Mouse (Mus musculus) embryonic facial prominence, embryonic 15.5 days (tissue): ENCODE results near the gene Twist1. TPM values are rescaled to one million over a fixed set of nuclear protein-coding genes. Genes with fewer than 3 reads are reported as not detected.

Experiments used
- ATAC-seq: fragments of 200-750 bp; cut with Nextera tagmentation; 2 replicates; pipeline ENCODE4 v1.8.0; 2017; ENCODE audit warnings: low read depth, moderate TSS enrichment; ENCODE audit not compliant: insufficient number of reproducible peaks, low FRiP score, low TSS enrichment
- H3K27ac ChIP-seq: fragments of 300-500 bp; sonication (generic); replicated peaks from 2 replicates; pipeline ENCODE4 v1.5.1; 2015; ENCODE audit warnings: mild to moderate bottlenecking, inconsistent platforms
- H3K27me3 ChIP-seq: fragments of 300-500 bp; sonication (generic); 2 replicates; pipeline ENCODE4 v1.6.1; 2015; ENCODE audit warnings: inconsistent platforms
- H3K36me3 ChIP-seq: fragments of 300-500 bp; sonication (generic); 2 replicates; pipeline ENCODE4 v1.6.1; 2015; ENCODE audit warnings: mild to moderate bottlenecking, inconsistent platforms
- H3K4me1 ChIP-seq: fragments of 300-500 bp; sonication (generic); 2 replicates; pipeline ENCODE4 v1.6.1; 2015; ENCODE audit warnings: inconsistent platforms
- H3K4me2 ChIP-seq: fragments of 300-500 bp; sonication (generic); replicated peaks from 2 replicates; pipeline ENCODE4 v1.6.1; 2015; ENCODE audit warnings: mild to moderate bottlenecking, inconsistent platforms
- H3K4me3 ChIP-seq: fragments of 300-500 bp; sonication (generic); replicated peaks from 2 replicates; pipeline ENCODE4 v1.5.1; 2015; ENCODE audit warnings: mild to moderate bottlenecking, inconsistent platforms
- H3K9ac ChIP-seq: fragments of 300-500 bp; sonication (generic); 2 replicates; pipeline ENCODE4 v1.6.1; 2015; ENCODE audit warnings: inconsistent platforms
- H3K9me3 ChIP-seq: fragments of 300-500 bp; sonication (generic); replicated peaks from 2 replicates; pipeline ENCODE4 v1.6.1; 2016; ENCODE audit warnings: inconsistent platforms
- WGBS: fragments of 180-500 bp; shearing (Covaris S2); methylation state at CpG from one replicate; pipeline ENCODE4 v1.1.7; 2015; 5-methylcytosine and 5-hydroxymethylcytosine counted together
- polyA plus RNA-seq: library from polyadenylated mRNA; unstranded; fragments of >200 nt; fragmentation: Nextera tagmentation; extraction: Ambion mirVana; gene quantifications from 2 replicates; pipeline ENCODE4 v1.2.1, GENCODE M21; 2015

Gene Twist1
- 39.9 and 40.8 TPM in 2 replicates for polyA plus RNA-seq

GRCm38 (mm10) chr12:33957400-33958240 lies at the start of gene Twist1:
Gene Twist1, plus strand, starts transcription at chr12:33957671.
- Histone ChIP-seq H3K27me3 (peaks cover 32% of the 10 kb centered on the region), H3K9ac (peak within 1 kb of the TSS; percentile 93), H3K36me3 (no peaks in the 10 kb centered on the region), H3K4me3 (peak within 1 kb of the TSS; percentile 74), H3K9me3 (no peaks in the 10 kb centered on the region), H3K4me1 (peaks cover 10% of the 10 kb centered on the region; the same call in 1 of the 2 replicates), H3K4me2 (peak within 1 kb of the TSS; percentile 51), H3K27ac (peak within 1 kb of the TSS; percentile 96)
- peak; percentile 94 for ATAC-seq
- WGBS: under 1% methylated on average over 85 of the region's 105 CpGs

- peaks cover 30% of the 10 kb centered on the region for H3K27me3 ChIP-seq
- H3K4me1 ChIP-seq: peaks cover 7% of the 10 kb centered on the region
- no peaks in the 10 kb centered on the region for H3K36me3 ChIP-seq
- WGBS: 5% methylated on average over 3 of the region's 3 CpGs
- H3K4me2 ChIP-seq: no peak overlapping the region
- no peak for ATAC-seq
- H3K27ac ChIP-seq: no peak overlapping the region
- H3K4me3 ChIP-seq: no peak overlapping the region
- H3K9me3 ChIP-seq: no peaks in the 10 kb centered on the region
- H3K9ac ChIP-seq: no peak overlapping the region
Measured at GRCm38 (mm10) chr12:33926751-33927150, 30.7 kb upstream of the Twist1 start.

DNA sequence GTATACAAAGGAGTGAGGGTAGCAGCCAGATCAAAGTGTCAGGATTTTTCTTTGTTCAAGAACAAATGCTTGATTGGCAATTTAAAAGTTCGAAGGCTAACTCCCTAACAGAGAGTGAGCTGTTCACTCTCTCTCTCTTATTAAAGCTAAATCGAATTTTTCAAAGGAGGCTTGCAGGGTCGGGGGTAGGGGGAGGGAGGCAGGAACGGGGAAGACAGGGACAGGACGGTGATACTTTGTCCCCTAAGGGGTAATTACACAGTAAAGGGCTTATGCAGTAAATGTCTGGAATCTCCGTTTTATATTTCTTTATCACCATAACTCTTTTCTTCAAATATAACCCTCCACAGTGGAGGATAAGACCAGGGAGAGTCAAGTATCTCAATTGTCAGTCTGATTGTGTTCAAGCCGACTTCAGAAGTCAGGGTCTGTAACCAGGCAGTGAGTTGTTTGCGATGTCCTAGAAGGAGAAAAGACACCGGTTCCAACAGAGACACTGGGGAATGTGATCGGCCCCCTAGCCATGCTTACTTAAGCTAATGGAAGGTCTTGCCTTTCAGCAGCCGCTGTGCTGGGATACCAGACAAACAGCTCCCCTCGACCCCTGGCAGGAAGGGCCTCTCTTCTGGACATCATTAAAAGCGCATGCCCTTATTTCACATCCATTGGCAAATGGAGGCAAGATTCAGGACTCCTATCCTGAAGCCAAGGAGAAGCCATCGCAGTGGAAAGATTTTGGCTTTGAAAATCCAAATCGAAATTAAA lies 30.0 kb upstream of the Twist1 start:
- no peak overlapping the region for H3K4me3 ChIP-seq
- no peak overlapping the region for H3K27ac ChIP-seq
- H3K9me3 ChIP-seq: no peaks in the 10 kb centered on the region
- no peak for ATAC-seq
- H3K4me1 ChIP-seq: peaks cover 7% of the 10 kb centered on the region
- H3K36me3 ChIP-seq: no peaks in the 10 kb centered on the region
- 2% methylated on average over 15 of the region's 15 CpGs for WGBS
- no peak overlapping the region for H3K4me2 ChIP-seq
- H3K9ac ChIP-seq: no peak overlapping the region
- H3K27me3 ChIP-seq: peaks cover 30% of the 10 kb centered on the region

GRCm38 (mm10) chr12:33928331-33929192 lies 28.9 kb upstream of the Twist1 start, which contains the start of gene Ferd3l:
Gene Ferd3l, plus strand, starts transcription at chr12:33928425.
- peaks cover 7% of the 10 kb centered on the region for H3K4me1 ChIP-seq
- no peaks in the 10 kb centered on the region for H3K9me3 ChIP-seq
- ATAC-seq: no peak
- peak within 1 kb of the TSS; percentile 32 for H3K4me3 ChIP-seq
- no peaks in the 10 kb centered on the region for H3K36me3 ChIP-seq
- H3K27me3 ChIP-seq: peaks cover 30% of the 10 kb centered on the region
- peak within 1 kb of the TSS; percentile 48 for H3K4me2 ChIP-seq
- H3K9ac ChIP-seq: no peak within 1 kb of the TSS
- WGBS: 1% methylated on average over 39 of the region's 39 CpGs
- H3K27ac ChIP-seq: no peak within 1 kb of the TSS

DNA sequence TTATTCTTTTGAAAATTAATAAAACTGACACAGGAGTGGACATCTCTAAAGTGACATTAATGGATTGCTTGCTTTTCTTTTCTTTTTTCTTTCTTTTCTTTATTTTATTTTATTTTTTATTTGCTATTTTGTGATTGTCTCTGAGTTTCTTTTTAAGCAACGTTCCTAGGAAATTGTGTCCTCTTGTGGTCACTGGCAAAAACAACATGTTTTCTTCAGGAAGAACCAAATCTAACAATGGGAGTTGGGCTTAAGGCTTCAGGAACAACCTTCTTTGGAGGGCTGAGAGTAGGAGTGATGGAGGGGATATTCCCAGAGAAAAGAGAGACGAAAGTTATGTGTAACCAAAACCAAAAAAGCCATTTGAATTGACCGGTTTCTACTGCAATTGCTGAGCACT lies 4.6 kb upstream of the Twist1 start:
- Histone ChIP-seq H3K27ac (no peak overlapping the region), H3K4me2 (no peak overlapping the region), H3K4me3 (no peak overlapping the region), H3K27me3 (peaks cover 20% of the 10 kb centered on the region), H3K36me3 (no peaks in the 10 kb centered on the region), H3K4me1 (0 out of 2 replicates have a peak, but pooled peaks cover 6% of the 10 kb centered on the region), H3K9ac (no peak overlapping the region), H3K9me3 (no peaks in the 10 kb centered on the region)
- ATAC-seq: no peak
- WGBS: 7% methylated on average over 3 of the region's 3 CpGs

DNA sequence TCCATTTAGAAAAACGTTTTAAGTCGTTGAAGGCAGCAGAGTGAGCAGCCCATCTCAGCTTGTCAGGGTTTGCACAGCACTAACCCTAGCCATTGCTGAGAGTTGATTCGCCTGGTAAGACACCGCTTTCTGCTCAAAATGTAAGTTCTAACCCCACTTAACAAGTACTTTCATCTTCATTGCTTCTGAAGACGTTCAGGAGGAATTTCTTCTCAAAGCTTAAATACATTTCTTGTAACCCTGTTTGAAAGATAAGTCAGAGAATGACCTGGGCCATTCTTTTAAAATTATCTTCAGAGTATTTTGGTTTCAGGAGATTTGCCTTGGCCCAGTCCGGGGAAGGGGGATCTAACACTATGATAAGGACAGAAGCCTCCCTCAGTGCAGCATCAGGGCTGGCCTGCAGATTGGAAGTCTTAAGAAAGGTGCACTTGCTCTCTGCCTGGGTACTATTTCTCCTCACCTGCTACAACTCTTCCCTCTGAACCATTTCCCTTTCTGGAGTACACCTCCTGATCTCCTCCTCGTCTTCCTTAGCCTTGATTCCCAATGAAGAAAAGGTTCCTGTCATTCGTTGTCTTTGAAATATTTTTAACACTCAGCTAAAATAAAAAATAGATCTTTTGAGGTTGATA lies 2.4 kb upstream of the Twist1 start:
- Histone ChIP-seq H3K4me3 (no peak overlapping the region), H3K9ac (no peak overlapping the region), H3K4me1 (peaks cover 10% of the 10 kb centered on the region; the same call in 1 of the 2 replicates), H3K36me3 (no peaks in the 10 kb centered on the region), H3K9me3 (no peaks in the 10 kb centered on the region), H3K4me2 (no peak overlapping the region), H3K27me3 (peaks cover 26% of the 10 kb centered on the region), H3K27ac (no peak overlapping the region)
- no peak for ATAC-seq
- 38% methylated on average over 8 of the region's 8 CpGs for WGBS

- H3K4me3 ChIP-seq: peak overlapping the region; percentile 74
- H3K4me2 ChIP-seq: peak overlapping the region; percentile 51
- peaks cover 26% of the 10 kb centered on the region for H3K27me3 ChIP-seq
- no peak overlapping the region for H3K27ac ChIP-seq
- no peaks in the 10 kb centered on the region for H3K9me3 ChIP-seq
- no peaks in the 10 kb centered on the region for H3K36me3 ChIP-seq
- H3K9ac ChIP-seq: peak overlapping the region; percentile 5; the same call in 1 of the 2 replicates
- peaks cover 10% of the 10 kb centered on the region; the same call in 1 of the 2 replicates for H3K4me1 ChIP-seq
- no peak for ATAC-seq
- WGBS: 7% methylated on average over 28 of the region's 28 CpGs
Measured at GRCm38 (mm10) chr12:33955606-33956295, 1.7 kb upstream of the Twist1 start.

- WGBS: 1% methylated on average over 42 of the region's 43 CpGs
- Histone ChIP-seq H3K36me3 (no peaks in the 10 kb centered on the region), H3K27ac (peak overlapping the region; percentile 96), H3K4me2 (peak overlapping the region; percentile 51), H3K9ac (peak overlapping the region; percentile 55), H3K9me3 (no peaks in the 10 kb centered on the region), H3K4me3 (peak overlapping the region; percentile 74), H3K4me1 (peaks cover 10% of the 10 kb centered on the region; the same call in 1 of the 2 replicates), H3K27me3 (peaks cover 29% of the 10 kb centered on the region)
- ATAC-seq: 0 out of 2 replicates have a peak, but pooled peaks have one; percentile 2
Measured at GRCm38 (mm10) chr12:33956576-33957399, 683 bp upstream of the Twist1 start.
